Mouse (Mus musculus) common myeloid progenitor, adult 5-6 weeks (primary cell): ENCODE data around the gene Nop9. TPM values are rescaled to one million over a fixed set of nuclear protein-coding genes. Genes with fewer than 3 reads are reported as not detected.

Experiments used
- ATAC-seq: replicated peaks from 2 replicates; pipeline ENCODE4 v1.8.0; 2016; ENCODE audit warnings: low read depth, mild to moderate bottlenecking, moderate TSS enrichment, inconsistent platforms; ENCODE audit not compliant: poor library complexity, severe bottlenecking
- total RNA-seq: library from RNA; stranded (forward); fragments of 200-1000, 187-1606 nt; gene quantifications from 2 replicates; pipeline ENCODE4 v1.2.3, GENCODE M21; 2017

Nop9 gene
- total RNA-seq, 1 experiment from 2014 or later, result 22.7 TPM

- ATAC-seq, result no peak
Measured at GRCm38 (mm10) chr14:55726261-55726660, 19.2 kb upstream of the Nop9 start.

- peak; percentile 12; the same call in 1 of the 2 replicates for ATAC-seq
Measured at GRCm38 (mm10) chr14:55727889-55728685, 17.4 kb upstream of the Nop9 start.

GRCm38 (mm10) chr14:55730116-55730515 lies 15.4 kb upstream of the Nop9 start:
- ATAC-seq, result no peak

- ATAC-seq, result no peak
Measured at GRCm38 (mm10) chr14:55730531-55731032, 14.9 kb upstream of the Nop9 start.

- no peak for ATAC-seq
Measured at GRCm38 (mm10) chr14:55733889-55734288, 11.6 kb upstream of the Nop9 start.

GRCm38 (mm10) chr14:55734869-55735268 lies 10.6 kb upstream of the Nop9 start:
- ATAC-seq, result no peak

GRCm38 (mm10) chr14:55735334-55735733 lies 10.2 kb upstream of the Nop9 start:
- no peak for ATAC-seq

- ATAC-seq, result 0 out of 2 replicates have a peak, but pooled peaks have one; percentile 5
Measured at GRCm38 (mm10) chr14:55735758-55736157, 9.7 kb upstream of the Nop9 start.

- 0 out of 2 replicates have a peak, but pooled peaks have one; percentile 22 for ATAC-seq
Measured at GRCm38 (mm10) chr14:55737086-55737687, 8.3 kb upstream of the Nop9 start.

- peak; percentile 78 for ATAC-seq
Measured at GRCm38 (mm10) chr14:55743711-55744110, 1.8 kb upstream of the Nop9 start.

- ATAC-seq, result no peak
Measured at GRCm38 (mm10) chr14:55745861-55746237, 356 bp downstream of the Nop9 start.

GRCm38 (mm10) chr14:55747051-55747847 lies 1.8 kb downstream of the Nop9 start:
- no peak for ATAC-seq

GRCm38 (mm10) chr14:55757566-55757965 lies 12.1 kb downstream of the Nop9 start:
- ATAC-seq, result no peak

- peak; percentile 64 for ATAC-seq
Measured at GRCm38 (mm10) chr14:55758363-55758784, 12.9 kb downstream of the Nop9 start, which contains the start of gene Cideb. Cideb (minus strand) TSS chr14:55758458.

- ATAC-seq, result 0 out of 2 replicates have a peak, but pooled peaks have one; percentile 19
Measured at GRCm38 (mm10) chr14:55760156-55760555, 14.7 kb downstream of the Nop9 start.

GRCm38 (mm10) chr14:55761163-55761562 lies 15.7 kb downstream of the Nop9 start, which contains the start of gene Ltb4r2:
Ltb4r2 (plus strand) TSS chr14:55761428.
- ATAC-seq, result no peak

- 0 out of 2 replicates have a peak, but pooled peaks have one; percentile 9 for ATAC-seq
Measured at GRCm38 (mm10) chr14:55762001-55762821, 16.7 kb downstream of the Nop9 start.

GRCm38 (mm10) chr14:55763166-55763565 lies 17.7 kb downstream of the Nop9 start:
- no peak for ATAC-seq

GRCm38 (mm10) chr14:55765696-55766095 lies 20.2 kb downstream of the Nop9 start, which contains the start of gene Ltb4r1:
Ltb4r1 (plus strand) TSS chr14:55765962.
- ATAC-seq, result peak; percentile 34
